Mouse (Mus musculus): ENCODE results near the gene Fam19a1. TPM values are rescaled to one million over a fixed set of nuclear protein-coding genes. Genes with fewer than 3 reads are reported as not detected.

Gene Fam19a1
- polyA plus RNA-seq, 1 experiment from 2014 or later = 10.6 TPM

DNA sequence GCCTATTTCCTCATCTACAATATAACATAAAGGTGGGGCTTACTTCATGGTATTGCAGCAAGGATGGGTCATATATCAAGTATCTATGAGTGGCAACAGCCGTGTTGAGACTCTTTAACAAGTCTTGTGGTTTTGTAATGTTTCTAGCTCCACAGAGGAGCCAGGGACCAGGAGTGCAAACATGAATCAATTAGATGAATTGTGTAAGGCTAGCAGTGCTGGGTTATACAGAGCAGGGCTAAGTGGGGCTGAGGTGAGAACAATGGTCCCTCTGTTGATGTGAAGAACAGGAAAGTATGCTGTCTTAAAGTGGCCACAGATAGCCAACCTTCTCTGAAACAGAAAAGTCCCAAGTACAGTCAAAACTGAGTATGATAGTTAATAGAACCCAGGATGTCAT lies 480.1 kb downstream of the Fam19a1 start:
- no peak overlapping the region for H3K9ac ChIP-seq (ENCODE audit: low read length)
- H3K27me3 ChIP-seq (replicated peaks; ENCODE audit: control insufficient read depth, insufficient read depth, low read length) = no peaks in the 10 kb centered on the region
- H3K4me3 ChIP-seq (ENCODE audit: low read depth, low read length) = no peak overlapping the region
- H3K4me1 ChIP-seq (replicated peaks; ENCODE audit: control insufficient read depth, insufficient read depth, low read length) = no peaks in the 10 kb centered on the region
- 53% methylated on average over 1 of the region's 1 CpGs for WGBS
- no peak overlapping the region for H3K27ac ChIP-seq (ENCODE audit: low read depth)
- no peaks in the 10 kb centered on the region for H3K36me3 ChIP-seq (ENCODE audit: control insufficient read depth, insufficient read depth, low read length)
- no peaks in the 10 kb centered on the region for H3K9me3 ChIP-seq (ENCODE audit: control insufficient read depth, low read length)
- ATAC-seq (replicated peaks; ENCODE audit: low FRiP score, low TSS enrichment, low read depth) (no peak), DNase-seq (ENCODE audit: low spot score) (no peak)
- no peak overlapping the region for H3K4me2 ChIP-seq (ENCODE audit: low read length)

DNA sequence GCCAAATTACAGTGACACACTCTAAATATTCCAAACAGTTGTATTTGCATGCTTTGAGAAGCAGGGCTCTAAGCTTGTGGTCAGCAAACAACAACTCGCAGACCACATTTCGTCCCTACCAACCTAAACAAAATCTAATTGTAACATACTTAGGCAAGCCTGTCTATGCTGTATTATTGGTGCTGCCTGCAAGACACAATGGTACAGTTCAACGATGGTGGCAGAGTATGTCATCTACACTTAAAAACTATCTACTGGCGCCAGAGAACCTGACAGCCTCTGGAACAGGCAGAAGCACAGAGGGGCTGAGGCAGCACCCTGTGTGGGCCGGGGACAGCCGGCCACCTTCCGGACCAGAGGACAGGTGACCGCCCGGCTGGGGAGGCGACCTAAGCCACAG lies 482.2 kb downstream of the Fam19a1 start:
- no peak for DNase-seq (ENCODE audit: low spot score)
- no peaks in the 10 kb centered on the region for H3K9me3 ChIP-seq (ENCODE audit: control insufficient read depth, low read length)

DNA sequence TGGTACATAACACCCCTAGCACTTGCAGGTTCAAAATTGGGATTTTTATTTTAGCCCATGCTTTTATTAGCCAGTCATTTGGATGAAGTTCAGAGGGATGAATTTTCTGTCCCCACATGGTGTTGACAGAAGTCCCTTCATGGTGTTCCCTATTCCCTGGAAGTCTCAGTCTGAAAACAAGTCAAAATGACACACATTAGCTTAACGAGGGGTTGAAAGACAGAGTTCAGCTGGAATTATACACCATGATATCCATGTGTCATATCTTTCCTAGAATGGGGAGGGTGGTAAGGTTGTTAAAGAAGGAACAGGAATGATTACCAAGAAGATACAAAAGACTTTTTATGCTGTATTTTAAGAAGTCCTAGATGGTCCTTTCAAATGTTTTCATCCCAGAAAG lies 511.2 kb downstream of the Fam19a1 start:
- DNase-seq (ENCODE audit: low spot score) = no peak
- no peak for ATAC-seq (replicated peaks; ENCODE audit: low FRiP score, low TSS enrichment, low read depth)
- Histone ChIP-seq H3K4me3 (ENCODE audit: low read depth, low read length) (no peak overlapping the region), H3K4me1 (replicated peaks; ENCODE audit: control insufficient read depth, insufficient read depth, low read length) (no peaks in the 10 kb centered on the region), H3K36me3 (ENCODE audit: control insufficient read depth, insufficient read depth, low read length) (no peaks in the 10 kb centered on the region), H3K27ac (ENCODE audit: low read depth) (no peak overlapping the region), H3K4me2 (ENCODE audit: low read length) (no peak overlapping the region), H3K9me3 (ENCODE audit: control insufficient read depth, low read length) (no peaks in the 10 kb centered on the region), H3K9ac (ENCODE audit: low read length) (no peak overlapping the region), H3K27me3 (replicated peaks; ENCODE audit: control insufficient read depth, insufficient read depth, low read length) (no peaks in the 10 kb centered on the region)
- 84% methylated on average over 1 of the region's 1 CpGs for WGBS

More for the DNA sequence above, 482.2 kb downstream of the Fam19a1 start:
- ATAC-seq (replicated peaks; ENCODE audit: low FRiP score, low TSS enrichment, low read depth) = no peak
- Histone ChIP-seq H3K27me3 (replicated peaks; ENCODE audit: control insufficient read depth, insufficient read depth, low read length) (no peaks in the 10 kb centered on the region), H3K36me3 (ENCODE audit: control insufficient read depth, insufficient read depth, low read length) (no peaks in the 10 kb centered on the region), H3K4me1 (replicated peaks; ENCODE audit: control insufficient read depth, insufficient read depth, low read length) (no peaks in the 10 kb centered on the region), H3K4me2 (ENCODE audit: low read length) (no peak overlapping the region), H3K9ac (ENCODE audit: low read length) (no peak overlapping the region), H3K4me3 (ENCODE audit: low read depth, low read length) (no peak overlapping the region), H3K27ac (ENCODE audit: low read depth) (no peak overlapping the region)
- WGBS = 91% methylated on average over 6 of the region's 10 CpGs

DNA sequence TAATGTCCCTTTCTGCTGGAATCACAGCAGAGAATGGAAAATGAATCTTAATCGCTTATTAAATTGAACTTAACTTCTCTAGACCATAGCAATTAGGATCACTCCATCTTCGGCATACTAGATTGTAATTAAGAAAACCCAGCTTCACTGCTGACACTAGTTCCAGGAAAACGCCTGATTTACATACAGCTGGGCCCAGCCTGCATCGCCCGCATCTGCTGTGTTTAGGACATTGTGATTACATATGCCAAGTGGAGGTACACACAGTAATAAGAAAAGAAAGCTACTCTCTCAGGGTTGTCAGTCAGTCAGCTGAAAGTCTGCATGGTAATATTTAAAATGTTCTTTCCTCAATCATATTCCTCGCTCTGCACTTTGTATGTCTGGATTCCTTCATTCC lies 518.6 kb downstream of the Fam19a1 start:
- no peak overlapping the region for H3K9ac ChIP-seq (ENCODE audit: low read length)
- WGBS = 75% methylated on average over 6 of the region's 6 CpGs
- no peaks in the 10 kb centered on the region for H3K9me3 ChIP-seq (ENCODE audit: control insufficient read depth, low read length)
- ATAC-seq (replicated peaks; ENCODE audit: low FRiP score, low TSS enrichment, low read depth) (no peak), DNase-seq (ENCODE audit: low spot score) (no peak)
- H3K4me1 ChIP-seq (replicated peaks; ENCODE audit: control insufficient read depth, insufficient read depth, low read length) = no peaks in the 10 kb centered on the region
- H3K27ac ChIP-seq (ENCODE audit: low read depth) = no peak overlapping the region
- no peaks in the 10 kb centered on the region for H3K27me3 ChIP-seq (replicated peaks; ENCODE audit: control insufficient read depth, insufficient read depth, low read length)
- no peaks in the 10 kb centered on the region for H3K36me3 ChIP-seq (ENCODE audit: control insufficient read depth, insufficient read depth, low read length)
- H3K4me2 ChIP-seq (ENCODE audit: low read length) = no peak overlapping the region
- H3K4me3 ChIP-seq (ENCODE audit: low read depth, low read length) = no peak overlapping the region

DNA sequence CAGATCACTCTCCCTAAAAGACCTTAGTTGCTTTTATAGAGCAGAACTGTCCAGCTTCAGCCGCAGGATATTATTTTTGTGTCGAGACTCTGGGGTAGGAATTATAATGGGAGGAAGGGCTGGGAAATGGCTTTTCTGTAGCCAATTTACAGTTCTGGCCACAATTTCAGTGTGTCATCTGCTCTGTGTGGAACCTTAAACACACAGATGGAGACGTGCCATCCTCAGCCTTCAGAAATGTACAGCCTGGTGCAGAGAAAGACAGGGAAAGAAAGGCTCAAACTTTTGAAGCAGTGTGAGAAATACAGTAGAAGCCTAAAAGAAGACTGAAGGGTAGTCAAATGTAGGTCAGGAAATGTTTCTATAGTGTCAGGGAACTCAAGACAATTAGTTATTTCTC lies 519.3 kb downstream of the Fam19a1 start:
- no peak overlapping the region for H3K9ac ChIP-seq (ENCODE audit: low read length)
- H3K4me1 ChIP-seq (replicated peaks; ENCODE audit: control insufficient read depth, insufficient read depth, low read length) = no peaks in the 10 kb centered on the region
- H3K4me2 ChIP-seq (ENCODE audit: low read length) = no peak overlapping the region
- no peaks in the 10 kb centered on the region for H3K9me3 ChIP-seq (ENCODE audit: control insufficient read depth, low read length)
- H3K4me3 ChIP-seq (ENCODE audit: low read depth, low read length) = no peak overlapping the region
- WGBS = 46% methylated on average over 3 of the region's 3 CpGs
- DNase-seq (ENCODE audit: low spot score) = no peak
- H3K27ac ChIP-seq (ENCODE audit: low read depth) = no peak overlapping the region
- ATAC-seq (replicated peaks; ENCODE audit: low FRiP score, low TSS enrichment, low read depth) = no peak
- no peaks in the 10 kb centered on the region for H3K36me3 ChIP-seq (ENCODE audit: control insufficient read depth, insufficient read depth, low read length)
- H3K27me3 ChIP-seq (replicated peaks; ENCODE audit: control insufficient read depth, insufficient read depth, low read length) = no peaks in the 10 kb centered on the region

DNA sequence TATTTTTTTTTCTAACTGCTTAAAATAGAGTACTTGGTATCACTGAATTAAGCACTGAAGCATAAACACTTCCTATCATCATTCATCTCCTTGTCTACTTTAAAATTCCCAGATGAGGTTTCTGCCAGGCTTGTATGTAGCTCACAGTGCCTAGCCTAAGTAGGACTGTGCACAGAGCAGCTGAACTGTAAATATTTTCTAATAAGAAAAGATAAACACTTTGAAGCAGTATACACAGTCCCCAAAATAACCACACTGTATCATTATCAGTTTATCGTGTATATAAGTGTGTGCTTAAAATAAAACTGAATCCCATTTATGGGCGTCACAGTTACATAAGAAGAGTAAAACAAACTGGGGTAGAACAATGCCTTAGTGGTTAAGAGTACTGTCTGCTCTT lies 522.7 kb downstream of the Fam19a1 start:
- WGBS = 43% methylated on average over 2 of the region's 2 CpGs
- Histone ChIP-seq H3K9ac (ENCODE audit: low read length) (no peak overlapping the region), H3K4me3 (ENCODE audit: low read depth, low read length) (no peak overlapping the region), H3K4me2 (ENCODE audit: low read length) (no peak overlapping the region), H3K27ac (ENCODE audit: low read depth) (no peak overlapping the region), H3K27me3 (replicated peaks; ENCODE audit: control insufficient read depth, insufficient read depth, low read length) (no peaks in the 10 kb centered on the region), H3K36me3 (ENCODE audit: control insufficient read depth, insufficient read depth, low read length) (no peaks in the 10 kb centered on the region), H3K4me1 (replicated peaks; ENCODE audit: control insufficient read depth, insufficient read depth, low read length) (no peaks in the 10 kb centered on the region), H3K9me3 (ENCODE audit: control insufficient read depth, low read length) (no peaks in the 10 kb centered on the region)
- no peak for ATAC-seq (replicated peaks; ENCODE audit: low FRiP score, low TSS enrichment, low read depth)
- no peak for DNase-seq (ENCODE audit: low spot score)

DNA sequence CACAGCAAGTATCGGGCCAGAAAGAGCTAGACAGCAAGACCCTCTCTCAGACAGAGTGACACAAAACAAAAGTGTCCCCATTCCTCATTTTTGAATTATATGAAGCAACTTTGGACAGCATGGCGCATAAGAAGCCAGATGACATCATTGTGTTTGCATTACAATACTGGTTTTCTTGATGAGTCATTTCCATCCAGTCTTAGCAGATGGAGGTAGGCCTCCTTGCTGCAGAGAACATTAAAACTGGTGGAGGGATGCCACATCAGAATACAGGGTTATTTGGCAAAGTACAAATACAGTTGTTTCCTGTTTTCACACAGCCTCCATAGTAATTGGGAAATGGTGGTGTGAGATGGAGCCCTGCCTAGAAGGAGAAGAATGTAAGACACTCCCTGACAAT lies 535.8 kb downstream of the Fam19a1 start:
- Histone ChIP-seq H3K9me3 (ENCODE audit: control insufficient read depth, low read length) (no peaks in the 10 kb centered on the region), H3K9ac (ENCODE audit: low read length) (no peak overlapping the region), H3K36me3 (ENCODE audit: control insufficient read depth, insufficient read depth, low read length) (no peaks in the 10 kb centered on the region), H3K4me3 (ENCODE audit: low read depth, low read length) (no peak overlapping the region), H3K4me2 (ENCODE audit: low read length) (no peak overlapping the region), H3K27me3 (replicated peaks; ENCODE audit: control insufficient read depth, insufficient read depth, low read length) (no peaks in the 10 kb centered on the region), H3K27ac (ENCODE audit: low read depth) (no peak overlapping the region), H3K4me1 (replicated peaks; ENCODE audit: control insufficient read depth, insufficient read depth, low read length) (no peaks in the 10 kb centered on the region)
- WGBS = 89% methylated on average over 2 of the region's 2 CpGs
- no peak for ATAC-seq (replicated peaks; ENCODE audit: low FRiP score, low TSS enrichment, low read depth)
- no peak for DNase-seq (ENCODE audit: low spot score)

DNA sequence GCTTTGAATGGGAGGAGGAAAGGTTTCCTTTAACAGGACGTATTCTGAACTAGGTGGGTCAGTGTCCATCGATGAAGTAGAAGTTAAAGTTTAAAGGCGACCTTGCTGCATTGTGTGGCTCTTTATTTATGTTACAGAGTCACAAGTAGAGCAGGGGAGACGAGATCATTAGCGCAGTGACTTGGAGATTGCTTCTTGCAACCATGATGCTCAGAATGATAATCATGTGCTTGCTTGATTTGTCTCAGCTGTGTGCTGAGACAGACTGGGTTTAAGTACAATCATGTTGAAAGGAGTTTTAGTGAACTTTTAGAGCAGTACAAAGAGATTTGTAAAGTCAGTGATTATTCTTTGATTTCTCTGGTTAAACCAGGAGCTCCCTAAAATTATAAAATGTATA lies 536.3 kb downstream of the Fam19a1 start:
- Histone ChIP-seq H3K4me2 (ENCODE audit: low read length) (no peak overlapping the region), H3K9ac (ENCODE audit: low read length) (no peak overlapping the region), H3K4me3 (ENCODE audit: low read depth, low read length) (no peak overlapping the region), H3K9me3 (ENCODE audit: control insufficient read depth, low read length) (no peaks in the 10 kb centered on the region), H3K4me1 (replicated peaks; ENCODE audit: control insufficient read depth, insufficient read depth, low read length) (no peaks in the 10 kb centered on the region), H3K27ac (ENCODE audit: low read depth) (no peak overlapping the region), H3K36me3 (ENCODE audit: control insufficient read depth, insufficient read depth, low read length) (no peaks in the 10 kb centered on the region), H3K27me3 (replicated peaks; ENCODE audit: control insufficient read depth, insufficient read depth, low read length) (no peaks in the 10 kb centered on the region)
- DNase-seq (ENCODE audit: low spot score) (no peak), ATAC-seq (replicated peaks; ENCODE audit: low FRiP score, low TSS enrichment, low read depth) (no peak)
- WGBS = 83% methylated on average over 5 of the region's 5 CpGs

DNA sequence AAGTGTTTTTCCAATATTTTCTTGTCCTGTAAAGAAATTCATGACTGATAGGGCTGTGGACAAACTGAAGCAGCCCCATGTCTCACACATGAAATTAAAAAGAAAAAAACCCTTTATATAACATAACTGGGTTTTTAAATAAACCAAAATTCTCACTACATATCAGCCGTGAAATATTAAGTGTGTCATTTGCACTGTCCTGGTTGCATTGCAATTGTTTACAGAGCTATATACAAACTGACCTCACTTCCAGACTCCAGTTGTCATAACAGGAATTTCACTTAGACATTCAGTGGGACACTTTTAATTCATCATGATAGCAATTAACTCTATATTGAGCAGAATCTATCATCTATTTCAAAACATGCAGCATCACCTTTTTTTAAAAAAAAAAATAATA lies 553.4 kb downstream of the Fam19a1 start:
- H3K4me3 ChIP-seq (ENCODE audit: low read depth, low read length) = no peak overlapping the region
- ATAC-seq (replicated peaks; ENCODE audit: low FRiP score, low TSS enrichment, low read depth) (no peak), DNase-seq (ENCODE audit: low spot score) (no peak)
- no peaks in the 10 kb centered on the region for H3K27me3 ChIP-seq (replicated peaks; ENCODE audit: control insufficient read depth, insufficient read depth, low read length)
- H3K9ac ChIP-seq (ENCODE audit: low read length) = no peak overlapping the region
- no peaks in the 10 kb centered on the region for H3K36me3 ChIP-seq (ENCODE audit: control insufficient read depth, insufficient read depth, low read length)
- no peaks in the 10 kb centered on the region for H3K9me3 ChIP-seq (ENCODE audit: control insufficient read depth, low read length)
- no peaks in the 10 kb centered on the region for H3K4me1 ChIP-seq (replicated peaks; ENCODE audit: control insufficient read depth, insufficient read depth, low read length)
- H3K27ac ChIP-seq (ENCODE audit: low read depth) = no peak overlapping the region
- 59% methylated on average over 1 of the region's 1 CpGs for WGBS
- H3K4me2 ChIP-seq (ENCODE audit: low read length) = no peak overlapping the region
